Mouse (Mus musculus): ENCODE measurements around the gene Pacrg.

Gene Pacrg

GRCm38 (mm10) chr17:10407031-10407722, 432.9 kb downstream of the Pacrg start:
- no peak for DNase-seq (ENCODE audit: inconsistent ontology term)

DNA sequence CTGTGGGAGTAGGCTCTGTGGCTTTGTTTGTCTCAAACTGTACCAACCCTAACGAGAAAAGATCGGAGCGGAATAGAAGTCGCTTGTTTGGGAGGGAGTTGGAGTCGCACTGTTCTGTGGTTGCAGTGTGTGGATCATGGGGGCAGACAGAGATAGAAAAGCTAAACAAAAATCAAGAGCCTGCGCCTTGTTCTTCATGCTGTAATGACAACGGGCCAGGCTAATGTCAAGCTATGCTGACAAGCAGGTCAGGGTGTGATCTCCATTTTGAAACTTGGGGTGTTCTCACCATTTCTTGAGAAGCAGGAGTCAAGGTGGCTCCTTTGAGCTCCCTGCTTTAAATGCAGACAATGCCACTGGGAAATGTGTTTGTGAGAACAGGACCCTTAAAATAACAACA, 433.8 kb downstream of the Pacrg start:
- no peak for DNase-seq (ENCODE audit: inconsistent ontology term)

DNA sequence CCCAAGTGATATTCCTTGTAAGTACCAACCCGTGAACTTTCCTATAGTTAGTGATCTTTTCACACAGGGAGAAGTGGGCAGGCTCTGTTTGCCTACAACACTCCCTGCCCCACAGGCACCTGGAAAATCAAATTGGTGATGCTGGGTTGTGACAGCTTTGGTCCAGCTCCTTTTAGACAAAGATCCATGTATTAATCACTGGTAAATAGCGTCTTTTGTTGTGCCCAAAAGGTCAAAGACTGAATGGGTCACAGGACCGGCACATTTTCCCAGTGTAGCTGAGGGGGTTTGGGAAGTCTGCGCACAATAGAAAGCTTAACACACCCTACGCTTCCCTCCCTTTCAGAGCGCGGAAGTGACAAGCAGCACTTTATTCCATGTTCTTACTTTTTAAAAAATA, 434.2 kb downstream of the Pacrg start:
- no peak for DNase-seq (ENCODE audit: inconsistent ontology term)

GRCm38 (mm10) chr17:10403186-10403585, 436.9 kb downstream of the Pacrg start:
- no peak for DNase-seq (ENCODE audit: inconsistent ontology term)

GRCm38 (mm10) chr17:10402064-10402640, 438.0 kb downstream of the Pacrg start:
- no peak for DNase-seq (ENCODE audit: inconsistent ontology term)

DNA sequence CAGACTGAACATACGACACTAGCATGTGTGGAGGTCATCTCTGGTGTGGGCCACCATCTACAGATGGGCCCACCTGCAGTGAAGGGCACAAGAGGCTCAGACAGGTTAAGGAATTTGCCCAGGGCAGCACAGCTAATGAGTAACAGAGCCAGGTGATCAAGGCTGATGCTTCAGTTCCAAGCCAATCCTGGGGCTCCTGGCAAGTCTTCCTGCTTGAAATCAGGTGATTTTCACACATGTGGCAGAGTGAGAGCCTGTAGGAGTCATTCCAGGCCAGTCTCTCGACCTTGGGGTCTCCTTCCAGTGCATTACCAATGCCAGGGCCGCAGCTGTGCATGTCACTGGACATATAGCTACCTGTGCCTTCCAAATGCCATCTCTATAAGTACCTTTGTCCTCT, 438.6 kb downstream of the Pacrg start:
- DNase-seq (ENCODE audit: inconsistent ontology term): no peak

- no peak for DNase-seq (ENCODE audit: inconsistent ontology term)
These were observed 440.4 kb downstream of the Pacrg start for GRCm38 (mm10) chr17:10399706-10400105.

- no peak for DNase-seq (ENCODE audit: inconsistent ontology term)
These were observed 441.2 kb downstream of the Pacrg start for GRCm38 (mm10) chr17:10398871-10399270.

DNA sequence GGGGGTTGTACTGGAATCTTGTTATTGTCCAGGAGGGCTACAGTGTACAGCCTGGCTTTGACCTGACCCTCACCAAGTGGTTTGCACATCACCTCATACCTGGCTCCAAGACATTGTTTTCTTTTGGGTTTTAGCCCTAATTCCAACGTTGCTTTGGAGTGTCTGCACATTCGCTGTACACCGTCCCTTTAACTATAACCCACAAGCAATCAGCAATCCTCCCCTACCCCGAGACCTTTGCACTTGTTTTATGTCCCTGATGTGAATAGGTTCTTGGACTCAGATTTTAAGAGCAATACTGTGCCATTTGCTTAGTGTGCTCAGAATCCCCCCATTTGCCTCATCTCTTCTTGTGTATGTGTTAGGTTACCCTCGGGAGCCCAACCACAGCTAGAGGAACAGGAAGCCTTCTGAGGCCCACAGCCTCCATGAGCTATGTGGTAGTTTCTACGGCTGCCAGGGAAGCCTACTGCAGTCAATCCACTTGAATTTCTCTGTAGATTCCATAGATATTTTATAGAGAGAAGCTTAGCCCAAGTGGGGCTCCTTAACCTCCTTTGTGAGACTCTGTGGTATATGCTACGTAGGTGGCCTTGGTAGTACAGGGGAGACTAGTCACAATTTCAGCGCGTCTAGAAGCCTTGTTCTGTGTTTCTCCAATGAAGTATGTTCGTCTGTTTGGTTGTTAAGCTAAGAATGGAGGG, 442.0 kb downstream of the Pacrg start:
- DNase-seq (ENCODE audit: inconsistent ontology term): no peak

- DNase-seq (ENCODE audit: inconsistent ontology term): no peak
These were observed 442.8 kb downstream of the Pacrg start for GRCm38 (mm10) chr17:10397336-10397735.

- DNase-seq (ENCODE audit: inconsistent ontology term): no peak
These were observed 443.2 kb downstream of the Pacrg start for GRCm38 (mm10) chr17:10396863-10397262.

- DNase-seq (ENCODE audit: inconsistent ontology term): peak; percentile 56
These were observed 445.3 kb downstream of the Pacrg start for GRCm38 (mm10) chr17:10394855-10395254.

- DNase-seq (ENCODE audit: inconsistent ontology term): no peak
These were observed 446.3 kb downstream of the Pacrg start for GRCm38 (mm10) chr17:10393766-10394165.

DNA sequence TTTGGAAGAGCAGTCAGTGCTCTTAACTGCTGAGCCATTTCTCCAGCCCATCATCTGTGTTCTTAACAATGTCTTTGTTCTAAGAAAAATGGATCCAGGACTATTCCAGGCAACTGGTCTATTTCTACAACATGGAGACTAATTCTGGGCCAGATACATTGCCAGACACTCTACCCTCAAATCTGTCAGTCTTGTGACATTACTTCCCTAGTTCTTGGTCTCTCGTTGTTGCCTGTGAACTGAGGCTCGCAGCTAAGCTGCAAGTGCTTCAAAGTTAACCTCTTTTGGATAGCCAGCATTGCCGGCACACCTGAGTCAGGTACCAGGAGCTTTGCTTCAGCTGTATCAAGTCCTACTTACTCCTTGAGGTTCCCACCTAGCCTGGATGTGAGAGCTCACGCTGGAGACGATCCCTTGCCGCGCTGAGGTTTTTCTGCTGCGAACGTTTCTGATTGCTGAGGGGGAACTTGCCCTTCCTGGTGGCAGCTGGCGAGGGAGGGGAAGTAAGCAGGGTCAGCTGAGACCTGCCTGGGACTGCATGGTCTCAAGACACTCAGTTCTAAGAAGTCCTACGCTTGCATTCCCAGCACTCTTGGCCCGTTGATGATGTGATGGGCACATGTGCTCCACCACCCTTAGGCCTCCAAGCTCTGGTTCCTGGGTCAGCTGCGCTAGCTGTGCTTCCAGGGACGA, 447.6 kb downstream of the Pacrg start:
- no peak for DNase-seq (ENCODE audit: inconsistent ontology term)

DNA sequence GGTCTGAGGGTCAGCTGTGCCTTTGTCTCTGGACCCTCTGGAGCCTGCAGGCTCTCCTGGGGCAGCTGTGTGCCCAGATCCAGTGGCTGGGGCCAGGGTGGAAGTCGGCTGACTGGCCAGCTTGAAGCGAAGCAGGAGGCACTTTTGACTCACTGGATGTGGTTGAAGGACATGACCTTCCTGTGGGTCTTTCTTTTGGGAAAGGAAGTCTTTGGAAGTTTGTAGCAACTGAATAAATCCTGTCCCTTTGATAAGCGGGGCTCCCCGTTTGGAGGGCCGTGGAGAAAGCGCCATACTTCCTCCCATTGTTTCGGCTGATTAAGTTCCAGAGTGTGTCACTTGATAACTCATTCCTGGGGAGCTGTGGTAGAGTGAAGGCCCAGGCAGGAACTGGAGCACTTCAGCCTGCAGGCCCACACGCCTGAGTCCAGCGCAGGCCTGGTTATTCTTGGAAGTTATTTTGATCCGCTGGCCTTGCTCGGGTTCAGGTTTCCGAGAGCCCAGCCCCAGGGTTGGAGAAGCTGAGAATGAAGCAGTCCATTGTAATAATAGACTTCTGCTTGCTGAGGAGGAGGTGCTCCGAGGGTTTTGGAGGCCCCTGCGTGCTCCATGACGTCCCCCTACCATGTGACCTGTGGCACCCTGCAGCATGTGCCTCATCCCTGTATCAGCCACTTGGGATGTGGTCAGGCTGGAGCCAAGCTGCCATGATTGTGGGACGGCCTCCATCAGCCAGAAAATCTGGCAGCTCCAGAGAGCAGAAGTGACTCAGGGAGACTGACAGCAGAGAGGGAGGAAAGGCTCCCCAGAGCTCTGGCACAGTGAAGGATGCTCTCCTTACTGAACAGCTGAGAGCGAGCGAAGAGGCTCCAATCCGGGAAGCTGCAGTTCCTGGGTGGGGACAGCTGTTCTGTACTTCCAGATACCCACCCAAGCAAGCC, 449.6 kb downstream of the Pacrg start:
- peak; percentile 49 for DNase-seq (ENCODE audit: inconsistent ontology term)

DNA sequence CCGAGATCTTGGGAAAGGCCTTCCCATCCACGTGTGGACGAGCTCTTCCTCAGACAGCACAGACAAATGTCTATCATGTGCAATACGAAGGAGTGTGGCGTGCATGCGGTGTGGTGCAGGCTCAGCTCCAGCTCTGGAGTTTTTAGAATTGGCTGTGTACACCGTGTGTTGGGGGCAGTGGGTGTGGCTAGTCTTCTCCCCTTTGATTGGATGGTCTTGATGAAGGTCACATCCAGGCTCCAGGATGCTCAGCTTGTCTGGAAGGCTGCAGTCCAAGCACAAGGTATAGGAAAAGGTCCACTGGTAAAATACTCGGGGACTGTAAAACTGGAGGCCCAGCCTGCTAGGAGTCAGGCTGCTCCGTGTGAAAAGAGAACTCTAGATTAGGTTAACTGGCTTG, 450.4 kb downstream of the Pacrg start:
- no peak for DNase-seq (ENCODE audit: inconsistent ontology term)

GRCm38 (mm10) chr17:10386548-10386947, 453.6 kb downstream of the Pacrg start:
- DNase-seq (ENCODE audit: inconsistent ontology term): no peak

GRCm38 (mm10) chr17:10383406-10383805, 456.7 kb downstream of the Pacrg start:
- no peak for DNase-seq (ENCODE audit: inconsistent ontology term)

GRCm38 (mm10) chr17:10378467-10379175, 461.5 kb downstream of the Pacrg start:
- DNase-seq (ENCODE audit: inconsistent ontology term): peak; percentile 53

DNA sequence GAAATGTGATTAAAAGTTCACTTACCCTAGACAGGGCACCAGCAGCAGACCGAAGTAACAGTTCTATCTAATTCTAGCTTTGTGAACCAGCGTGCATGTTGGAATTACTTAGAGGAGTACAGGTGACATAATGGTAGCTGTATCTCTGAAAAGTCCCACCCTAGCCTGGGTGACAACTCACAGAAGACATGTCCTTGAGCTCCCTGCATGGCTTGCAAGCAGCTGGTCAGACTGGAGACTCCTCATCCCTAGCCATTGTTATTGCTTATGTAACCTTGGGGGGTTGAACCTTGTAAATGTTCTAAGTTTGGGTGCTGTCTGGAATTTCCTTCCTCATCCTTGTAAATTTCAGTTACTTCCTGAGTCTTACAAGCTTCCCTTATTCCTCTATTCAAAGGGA, 462.5 kb downstream of the Pacrg start:
- DNase-seq (ENCODE audit: inconsistent ontology term): no peak

- DNase-seq (ENCODE audit: inconsistent ontology term): no peak
These were observed 465.8 kb downstream of the Pacrg start for GRCm38 (mm10) chr17:10374316-10374715.

All from Muller cell, postnatal 12 days (primary cell).